Mouse (Mus musculus) small intestine, adult 2 months (tissue): ENCODE data around the gene Uhrf1bp1l. TPM values are rescaled to one million over a fixed set of nuclear protein-coding genes. Genes with fewer than 3 reads are reported as not detected.
A peak's percentile ranks its signal among the peaks of the same experiment; 100 is the strongest.

ENCODE experiments used
- H3K27ac ChIP-seq: fragments of 200-500 bp; 2 replicates; pipeline ENCODE4 v1.5.1; 2012; ENCODE audit warnings: low read depth, low read length, control low read depth, inconsistent platforms; ENCODE audit not compliant: insufficient read depth
- H3K27me3 ChIP-seq: fragments of 200-500 bp; 2 replicates; pipeline ENCODE4 v1.6.1; 2012; ENCODE audit warnings: mild to moderate bottlenecking, moderate library complexity, low read length, inconsistent platforms; ENCODE audit not compliant: control insufficient read depth, insufficient read depth
- H3K36me3 ChIP-seq: fragments of 200-500 bp; 2 replicates; pipeline ENCODE4 v1.6.1; 2012; ENCODE audit warnings: mild to moderate bottlenecking, low read length, control low read depth, inconsistent platforms; ENCODE audit not compliant: control insufficient read depth, insufficient read depth
- H3K4me1 ChIP-seq: fragments of 200-500 bp; 2 replicates; pipeline ENCODE4 v1.6.1; 2012; ENCODE audit warnings: low read length, inconsistent platforms, mixed read lengths; ENCODE audit not compliant: control insufficient read depth, insufficient read depth, insufficient read length
- H3K4me3 ChIP-seq: fragments of 200-500 bp; 2 replicates; pipeline ENCODE4 v1.5.1; 2012; ENCODE audit warnings: low read depth, mild to moderate bottlenecking, control low read depth, inconsistent platforms, low read length, moderate library complexity
- CTCF ChIP-seq: fragments of 200-500 bp; IDR thresholded peaks from 2 replicates; pipeline ENCODE4 v1.5.1; 2012; ENCODE audit warnings: low read depth, mild to moderate bottlenecking, control low read depth, inconsistent platforms, low read length, moderate library complexity, mixed read lengths; ENCODE audit not compliant: insufficient replicate concordance, insufficient read length; ENCODE audit errors: extremely low read depth
- POLR2A ChIP-seq: fragments of 200-500 bp; IDR thresholded peaks from 2 replicates; pipeline ENCODE4 v1.6.1; 2012; ENCODE audit warnings: low read depth, mild to moderate bottlenecking, control low read depth, inconsistent platforms, low read length, moderate library complexity
- WGBS: fragments of 180-500 bp; shearing (Covaris S2); methylation state at CpG from one replicate; pipeline ENCODE4 v1.1.7; 2018; 5-methylcytosine and 5-hydroxymethylcytosine counted together
- polyA plus RNA-seq: library from polyadenylated mRNA; depleted of rRNA; stranded (reverse); fragments of >200 nt; gene quantifications from 2 replicates; pipeline ENCODE4 v1.2.3, GENCODE M21; 2012

Uhrf1bp1l gene
- polyA plus RNA-seq, 1 experiment, result 11.1 TPM

DNA sequence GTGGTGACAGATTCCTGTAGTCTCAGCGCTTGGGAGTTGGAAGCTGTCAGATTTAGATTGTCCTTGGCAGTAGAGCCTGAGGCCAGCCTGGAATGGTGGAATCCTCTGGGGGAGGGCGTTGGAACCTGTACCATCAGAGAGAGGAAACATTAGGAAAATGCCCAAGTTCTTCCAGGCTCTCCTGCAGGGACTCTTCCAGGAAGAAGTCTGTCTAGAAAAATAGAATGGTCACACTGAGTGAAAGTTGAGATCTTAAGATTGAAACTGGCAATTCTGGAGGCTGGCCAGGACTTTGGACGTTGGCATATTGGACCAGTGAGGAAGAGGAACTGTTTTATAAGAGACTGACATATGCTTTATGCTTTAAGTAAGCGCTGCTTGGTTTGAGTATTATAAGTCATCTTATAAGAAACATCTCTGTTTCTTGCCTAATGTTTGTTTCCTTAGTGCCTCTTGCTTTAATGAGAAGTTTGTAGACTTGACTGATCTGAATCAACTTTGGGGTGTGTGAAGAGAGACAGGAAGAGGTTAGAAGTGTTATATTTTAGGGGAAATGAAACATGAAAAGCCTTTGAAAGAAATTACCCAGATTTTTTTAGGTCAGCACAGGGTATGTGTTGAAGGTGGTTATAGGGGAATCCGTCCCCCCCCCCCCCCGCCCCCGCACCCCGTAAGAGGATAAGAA is 2.6 kb downstream of the Uhrf1bp1l start:
- WGBS, result 53% methylated on average over 8 of the region's 8 CpGs
- TF ChIP-seq POLR2A, result no peak
- TF ChIP-seq CTCF, result no peak

DNA sequence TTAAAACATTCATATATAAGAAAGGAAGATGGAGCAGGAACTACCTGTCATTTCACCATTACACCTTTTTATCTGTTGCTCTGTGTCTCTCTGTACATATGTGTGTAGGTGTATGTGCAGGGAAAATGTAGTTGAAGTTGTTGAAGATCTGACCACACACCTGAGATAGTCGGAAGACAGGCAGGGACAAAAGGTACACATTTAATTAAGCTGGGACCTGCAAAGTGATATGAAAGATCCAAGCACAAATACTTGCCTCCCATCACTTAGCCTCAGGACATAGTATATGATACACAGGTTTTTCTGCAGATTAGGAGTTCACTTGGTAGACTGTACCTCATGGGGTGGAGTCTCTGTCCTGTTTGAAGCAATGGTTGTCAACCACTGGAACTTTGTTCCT is 3.1 kb downstream of the Uhrf1bp1l start:
- no peaks in the 10 kb centered on the region for H3K27me3 ChIP-seq
- peaks cover 12% of the 10 kb centered on the region; the same call in 1 of the 2 replicates for H3K4me1 ChIP-seq
- TF ChIP-seq POLR2A (no peak), CTCF (no peak)
- H3K36me3 ChIP-seq, result no peaks in the 10 kb centered on the region
- no peak overlapping the region; the same call in 1 of the 2 replicates for H3K27ac ChIP-seq
- 85% methylated on average over 1 of the region's 1 CpGs for WGBS
- H3K4me3 ChIP-seq, result no peak overlapping the region

More for the DNA sequence above, 2.6 kb downstream of the Uhrf1bp1l start:
- no peaks in the 10 kb centered on the region for H3K36me3 ChIP-seq
- peak overlapping the region; percentile 86 for H3K27ac ChIP-seq
- no peaks in the 10 kb centered on the region for H3K27me3 ChIP-seq
- peaks cover 12% of the 10 kb centered on the region; the same call in 1 of the 2 replicates for H3K4me1 ChIP-seq
- H3K4me3 ChIP-seq, result no peak overlapping the region

DNA sequence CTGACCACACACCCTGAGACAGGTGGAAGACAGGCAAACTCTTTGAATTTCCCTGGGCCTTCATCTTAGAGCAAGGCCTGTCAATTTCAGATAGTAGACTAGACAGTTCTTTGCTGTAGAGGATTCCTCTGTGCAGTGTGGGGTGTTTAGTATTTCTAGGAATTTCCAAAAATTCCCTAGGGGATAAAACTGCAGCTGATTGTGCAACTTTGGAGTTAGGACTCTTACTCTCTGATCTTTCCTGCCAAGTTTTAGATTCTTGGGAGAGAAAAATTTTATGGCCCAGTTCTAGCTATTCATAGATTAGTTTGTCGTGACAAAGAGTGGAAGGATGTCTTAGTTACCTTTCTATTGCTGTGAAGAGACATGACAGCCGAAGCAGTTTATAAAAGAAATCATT is 3.8 kb downstream of the Uhrf1bp1l start:
- 52% methylated on average over 2 of the region's 2 CpGs for WGBS
- Histone ChIP-seq H3K36me3 (no peaks in the 10 kb centered on the region), H3K27me3 (no peaks in the 10 kb centered on the region), H3K4me1 (peaks cover 12% of the 10 kb centered on the region; the same call in 1 of the 2 replicates), H3K27ac (no peak overlapping the region), H3K4me3 (no peak overlapping the region)
- TF ChIP-seq CTCF (no peak), POLR2A (no peak)

DNA sequence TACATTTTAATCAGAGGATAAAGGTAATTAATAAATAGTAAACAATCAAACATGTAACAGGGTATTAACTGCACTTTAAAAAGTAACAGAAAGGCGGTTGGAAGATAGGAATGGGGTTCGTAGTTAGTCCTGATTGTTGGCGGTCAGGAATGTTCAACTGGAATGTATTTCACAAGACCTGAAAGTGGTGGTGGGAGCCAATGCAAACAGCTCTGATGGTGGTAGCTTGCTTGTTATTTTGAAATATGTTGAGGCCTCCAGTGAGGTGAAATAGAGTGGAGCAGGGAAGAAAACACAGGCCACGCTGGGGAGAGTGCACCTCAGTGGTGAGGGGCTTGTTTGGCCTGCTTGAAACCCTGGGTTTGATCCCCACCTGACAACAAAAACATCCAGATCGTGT is 6.3 kb downstream of the Uhrf1bp1l start:
- Histone ChIP-seq H3K27ac (no peak overlapping the region), H3K4me3 (no peak overlapping the region), H3K27me3 (no peaks in the 10 kb centered on the region), H3K4me1 (peaks cover 12% of the 10 kb centered on the region; the same call in 1 of the 2 replicates), H3K36me3 (no peaks in the 10 kb centered on the region)
- WGBS, result 87% methylated on average over 5 of the region's 5 CpGs
- no peak for TF ChIP-seq POLR2A
- TF ChIP-seq CTCF, result no peak

DNA sequence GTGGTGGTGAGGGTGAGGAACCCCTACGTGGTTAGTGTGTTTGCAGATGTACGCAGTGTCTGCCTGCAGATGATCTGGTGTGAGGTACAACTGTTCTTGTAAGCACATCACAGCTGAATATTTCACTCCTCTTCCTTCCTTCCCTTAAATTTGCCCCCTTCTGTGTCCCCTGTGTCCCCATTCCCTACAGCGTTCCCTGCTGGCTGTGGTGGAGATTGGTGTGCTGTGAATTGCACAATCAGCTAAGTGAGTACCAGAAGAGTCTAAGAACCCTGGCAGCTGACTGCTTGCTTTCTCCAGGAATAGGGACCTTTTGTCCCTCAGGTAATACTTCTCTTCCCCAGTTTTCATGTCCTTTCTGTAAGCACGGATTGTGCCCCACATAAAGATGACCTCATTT is 10.4 kb downstream of the Uhrf1bp1l start:
- Histone ChIP-seq H3K27ac (no peak overlapping the region), H3K4me1 (no peaks in the 10 kb centered on the region), H3K36me3 (0 out of 2 replicates have a peak, but pooled peaks cover 2% of the 10 kb centered on the region), H3K4me3 (no peak overlapping the region), H3K27me3 (no peaks in the 10 kb centered on the region)
- WGBS, result 92% methylated on average over 4 of the region's 4 CpGs
- TF ChIP-seq POLR2A, result no peak
- TF ChIP-seq CTCF, result no peak

DNA sequence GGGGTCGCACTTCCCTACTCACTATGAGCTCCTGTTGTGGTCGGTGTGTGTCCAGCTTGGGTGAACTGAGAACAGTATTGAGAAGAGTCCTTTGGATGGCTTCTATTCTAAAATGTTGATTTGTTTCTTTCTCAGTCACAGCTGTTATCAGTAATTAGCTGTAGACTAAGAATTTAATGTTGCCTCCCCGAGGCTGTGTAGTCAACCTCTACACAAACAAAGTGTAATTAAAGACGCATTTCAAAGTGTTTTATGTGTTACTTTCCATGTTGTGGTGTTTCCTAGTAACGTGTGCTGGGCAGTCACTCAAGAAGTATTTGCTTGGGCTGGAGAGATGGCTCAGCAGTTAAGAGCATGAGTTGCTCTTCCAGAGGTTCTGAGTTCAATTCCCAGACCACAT is 16.0 kb downstream of the Uhrf1bp1l start:
- Histone ChIP-seq H3K4me1 (no peaks in the 10 kb centered on the region), H3K36me3 (0 out of 2 replicates have a peak, but pooled peaks cover 2% of the 10 kb centered on the region), H3K27me3 (no peaks in the 10 kb centered on the region), H3K27ac (no peak overlapping the region), H3K4me3 (no peak overlapping the region)
- TF ChIP-seq CTCF (no peak), POLR2A (no peak)
- 79% methylated on average over 5 of the region's 5 CpGs for WGBS

DNA sequence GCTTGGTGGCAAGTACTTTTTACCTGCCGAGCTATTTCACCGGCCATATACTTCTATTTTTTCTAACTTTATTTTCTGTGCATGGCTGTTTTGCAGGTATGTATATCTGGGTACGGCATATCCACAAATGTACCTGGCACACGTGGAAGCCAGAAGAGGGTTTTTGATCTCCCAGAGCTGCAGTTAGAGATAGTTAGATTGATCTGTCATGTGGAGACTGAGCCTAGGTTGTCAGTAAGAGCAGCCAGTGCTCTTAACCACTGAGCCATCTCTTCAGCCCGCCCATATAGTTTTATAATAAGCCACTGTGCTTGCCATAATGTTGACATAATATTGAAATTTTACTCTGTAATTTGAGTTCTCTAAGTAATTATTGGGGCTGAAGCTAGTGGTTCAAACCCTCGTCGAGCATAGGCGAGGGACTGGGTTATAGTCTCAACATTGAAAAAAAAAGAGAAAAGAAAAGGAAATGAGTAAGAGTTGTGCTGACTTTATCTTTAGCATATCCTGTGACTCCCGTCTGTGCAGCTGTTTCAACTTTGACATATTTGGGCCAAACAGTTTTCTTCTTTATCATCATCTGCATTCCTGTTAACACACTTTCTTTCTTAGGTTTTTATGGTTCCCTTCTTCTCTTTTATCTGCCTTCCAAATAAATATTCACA is 19.8 kb downstream of the Uhrf1bp1l start:
- TF ChIP-seq POLR2A, result no peak
- TF ChIP-seq CTCF, result no peak
- Histone ChIP-seq H3K36me3 (no peaks in the 10 kb centered on the region), H3K27me3 (no peaks in the 10 kb centered on the region), H3K4me1 (peaks cover 4% of the 10 kb centered on the region; the same call in 1 of the 2 replicates), H3K27ac (no peak overlapping the region), H3K4me3 (no peak overlapping the region)
- WGBS, result 67% methylated on average over 9 of the region's 9 CpGs
